In genomic region chr14:106500344-106501135, GRCm38 (mm10) we compare ENCODE assay signal across 8 mouse cellular contexts.
DNase-seq lines count a peak whose midpoint lies in the region; ATAC-seq and TF ChIP-seq lines count a peak whose summit lies in the region.

No protein-coding gene starts in this region.

- in situ Hi-C loops in CH12.LX (cut with MboI; ENCODE audit: low pct_ligation_motif_present, low pct_unique_long_range_greater_than_20kb, low sequenced_read_pairs) = no loop called here

- peak; percentile 11 to 39; a peak in 3 of 4 replicates for TF ChIP-seq CTCF in CH12.LX (conservative IDR thresholded peaks at IDR 0.05 in 1 of 2, IDR thresholded peaks at IDR 0.05 in 1 of 2; ENCODE audit: low read depth in 2 of 2, low read length in 2 of 2)

- no peaks in the 10 kb centered on the region for H3K27me3 ChIP-seq in CH12.LX (replicated peaks)

- DNase-seq in frontal cortex, postnatal 10 days (ENCODE audit: low spot score in 2 of 2) = no peak
- DNase-seq in CH12.LX (ENCODE audit: extremely low read depth) = peak; percentile 9
- DNase-seq in cerebellum, postnatal 14 days = peak; percentile 36 to 62
- peak; percentile 48 to 65 for DNase-seq in heart, postnatal 10 days
- DNase-seq in left cerebral cortex, postnatal 36 days (ENCODE audit: low spot score in 2 of 2) = peak; percentile 10 to 29
- DNase-seq in retina, embryonic 14.5 days (ENCODE audit: low spot score) = peak; percentile 88
- DNase-seq in spleen, postnatal 10 days (ENCODE audit: low spot score in 2 of 2) = no peak

- no peaks in the 10 kb centered on the region for H3K36me3 ChIP-seq in CH12.LX (replicated peaks in 1 of 2; ENCODE audit: control insufficient read depth in 1 of 2, insufficient read depth in 1 of 2, low read length in 1 of 2)

- dilution Hi-C loops in CH12.LX (cut with MboI; ENCODE audit: extremely low pct_ligation_motif_present, extremely low pct_unique_long_range_greater_than_20kb, low sequenced_read_pairs) = no loop called here

- no peak for TF ChIP-seq EP300 in CH12.LX (IDR thresholded peaks at IDR 0.05; ENCODE audit: low read length)

- H3K4me3 ChIP-seq in CH12.LX (replicated peaks in 1 of 3; ENCODE audit: low read depth in 2 of 3, low read length in 2 of 3, poor library complexity in 1 of 3) = no peak overlapping the region

- no peak overlapping the region for H3K9ac ChIP-seq in CH12.LX (ENCODE audit: insufficient read depth, low read depth)

- no peaks in the 10 kb centered on the region for H3K79me2 ChIP-seq in CH12.LX (replicated peaks; ENCODE audit: control insufficient read depth, extremely low read depth, insufficient read depth, poor library complexity, severe bottlenecking)

- peak; percentile 88 for ATAC-seq in frontal cortex, adult (ENCODE audit: low TSS enrichment)

- intact Hi-C loops in heart, postnatal 10 days (cut with DNase I) = loop anchor here (1.0 to 10.0 kb wide), 4 partner anchors 61 to 1186 kb away; partner anchors contain the start of gene Spry2
- intact Hi-C loops in left cerebral cortex, postnatal 36 days (cut with DNase I) = loop anchor here (1.0 to 10.0 kb wide), 2 partner anchors 61 to 1186 kb away; no protein-coding TSS in a partner anchor

- TF ChIP-seq POLR2A in CH12.LX (IDR thresholded peaks at IDR 0.05; ENCODE audit: low read depth, low read length) = no peak

- H3K4me2 ChIP-seq in CH12.LX (ENCODE audit: insufficient read depth, low read depth, poor library complexity, severe bottlenecking) = no peak overlapping the region

- peaks cover 32% of the 10 kb centered on the region for H3K9me3 ChIP-seq in CH12.LX (replicated peaks; ENCODE audit: low read length)

- TF ChIP-seq RAD21 in CH12.LX (IDR thresholded peaks at IDR 0.05; ENCODE audit: low read depth, low read length) = peak; percentile 32

- H3K4me1 ChIP-seq in CH12.LX (ENCODE audit: control insufficient read depth in 1 of 2, insufficient read depth in 2 of 2) = no peaks in the 10 kb centered on the region

- no peak overlapping the region for H3K27ac ChIP-seq in CH12.LX (ENCODE audit: insufficient read depth, low read depth)

TF ChIP-seq in CH12.LX, 34 proteins besides CTCF, POLR2A, EP300 and RAD21:
- no peak for TF ChIP-seq JUND (conservative IDR thresholded peaks at IDR 0.05; ENCODE audit: low read depth, low read length)

Comparison
In these comparisons a context has a peak if more than half of its experiments do, and no peak if none do; other contexts are left out.
1. DNase-seq: peak in CH12.LX (single experiment), cerebellum, postnatal 14 days (2 of 2), heart, postnatal 10 days (2 of 2), left cerebral cortex, postnatal 36 days (2 of 2) and retina, embryonic 14.5 days (single experiment); none in frontal cortex, postnatal 10 days (0 of 2) and spleen, postnatal 10 days (0 of 2).